Mouse (Mus musculus): Measurements from ENCODE around the gene Ldb2. TPM values are rescaled to one million over a fixed set of nuclear protein-coding genes. Genes with fewer than 3 reads are reported as not detected.

The Ldb2 gene
- polyA plus RNA-seq, 2 experiments: 59.5 to 64.4 TPM

DNA sequence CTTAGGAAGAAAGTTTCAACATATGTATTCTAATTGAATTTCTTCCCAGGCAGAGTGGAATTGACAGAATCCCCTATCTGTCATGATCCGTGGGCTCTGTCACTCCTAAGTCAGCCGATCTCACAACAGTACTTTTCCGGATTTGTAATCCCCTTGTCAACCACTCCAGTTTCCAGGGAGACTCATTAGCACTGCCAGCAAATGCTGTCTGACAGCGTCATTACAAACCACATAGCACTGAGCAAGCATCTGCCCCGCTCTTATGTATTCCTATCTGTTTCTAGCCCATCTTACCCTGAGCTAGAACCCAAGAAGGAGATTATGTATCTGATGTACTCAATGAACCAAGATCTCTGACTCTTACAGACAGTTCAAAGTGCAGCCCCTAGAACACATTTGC, 105.8 kb downstream of the Ldb2 start:
- DNase-seq (ENCODE audit: low spot score): no peak
- no peak for ATAC-seq (ENCODE audit: low FRiP score, low read depth)
- H3K9me3 ChIP-seq (ENCODE audit: control insufficient read depth, low read length): no peaks in the 10 kb centered on the region
- no peak overlapping the region for H3K9ac ChIP-seq (ENCODE audit: low read depth, low read length, severe bottlenecking)
- no peaks in the 10 kb centered on the region for H3K36me3 ChIP-seq (ENCODE audit: control insufficient read depth, insufficient read depth, low read length)
- H3K4me3 ChIP-seq (replicated peaks; ENCODE audit: low read length): no peak overlapping the region
- H3K4me2 ChIP-seq (replicated peaks; ENCODE audit: low read depth, low read length, severe bottlenecking): no peak overlapping the region
- TF ChIP-seq POLR2A (IDR thresholded peaks at IDR 0.05; ENCODE audit: borderline replicate concordance, extremely low read depth, insufficient read depth, insufficient read length): no peak
- no peak overlapping the region for H3K27ac ChIP-seq (replicated peaks; ENCODE audit: low read depth, low read length)
- 71% methylated on average over 5 of the region's 5 CpGs for WGBS
- H3K27me3 ChIP-seq (ENCODE audit: control insufficient read depth, insufficient read depth, low read length): no peaks in the 10 kb centered on the region
- peaks cover 2% of the 10 kb centered on the region; the same call in 1 of the 2 replicates for H3K4me1 ChIP-seq (ENCODE audit: control insufficient read depth, insufficient read depth, low read length)

DNA sequence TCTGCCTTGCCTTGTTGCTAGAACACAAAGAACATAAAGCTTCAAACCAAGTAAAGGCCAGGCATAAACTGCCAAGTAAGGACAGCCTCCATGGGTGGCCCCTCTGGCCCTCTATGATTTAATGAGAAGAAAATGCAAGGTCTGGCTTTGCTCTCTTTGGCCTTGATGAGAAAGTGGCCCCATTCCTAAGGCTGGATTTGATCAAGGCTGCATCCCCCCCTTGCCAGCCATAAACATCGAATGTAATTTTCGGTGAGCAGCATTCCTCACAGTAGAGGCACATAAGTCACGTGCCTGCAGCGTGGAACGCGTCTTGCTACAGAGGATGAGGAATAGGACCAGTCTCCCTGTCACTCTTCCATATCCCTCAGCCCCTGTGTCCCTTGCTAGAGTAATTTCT, 113.1 kb downstream of the Ldb2 start:
- H3K27ac ChIP-seq (replicated peaks; ENCODE audit: low read depth, low read length): no peak overlapping the region

DNA sequence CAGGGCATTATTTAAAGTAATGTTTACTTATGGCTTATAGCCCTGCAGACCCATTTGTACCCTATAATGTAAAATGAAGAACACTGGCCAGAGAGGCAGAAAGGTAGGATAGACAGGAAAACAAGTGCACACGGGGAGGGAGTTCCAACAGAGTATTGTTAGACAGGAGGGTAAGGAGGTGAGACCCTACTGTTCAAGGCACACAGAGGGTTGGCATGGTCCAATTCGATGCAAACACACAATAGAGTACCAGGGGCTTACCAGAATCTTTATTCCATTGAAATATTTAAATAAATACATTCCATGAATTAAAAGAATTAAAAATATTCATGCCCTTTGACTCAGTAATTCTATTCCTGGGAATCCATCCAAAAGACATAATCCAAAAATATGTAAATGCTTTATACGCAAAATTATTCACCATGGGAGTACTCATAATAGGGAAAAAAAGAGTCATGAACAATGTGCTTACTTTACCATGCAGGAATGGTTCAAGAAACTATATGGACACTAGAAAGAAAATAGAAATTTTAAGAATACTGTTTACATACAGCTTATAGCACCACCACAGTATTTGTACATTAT, 118.3 kb downstream of the Ldb2 start:
- H3K9ac ChIP-seq (ENCODE audit: low read depth, low read length, severe bottlenecking): no peak overlapping the region
- no peak overlapping the region for H3K4me3 ChIP-seq (replicated peaks; ENCODE audit: low read length)
- no peak overlapping the region for H3K27ac ChIP-seq (replicated peaks; ENCODE audit: low read depth, low read length)
- no peaks in the 10 kb centered on the region for H3K9me3 ChIP-seq (ENCODE audit: control insufficient read depth, low read length)
- peaks cover 1% of the 10 kb centered on the region; the same call in 1 of the 2 replicates for H3K4me1 ChIP-seq (ENCODE audit: control insufficient read depth, insufficient read depth, low read length)
- WGBS: 76% methylated on average over 3 of the region's 3 CpGs
- no peak for TF ChIP-seq POLR2A (IDR thresholded peaks at IDR 0.05; ENCODE audit: borderline replicate concordance, extremely low read depth, insufficient read depth, insufficient read length)
- H3K4me2 ChIP-seq (replicated peaks; ENCODE audit: low read depth, low read length, severe bottlenecking): no peak overlapping the region
- ATAC-seq (ENCODE audit: low FRiP score, low read depth) (no peak), DNase-seq (ENCODE audit: low spot score) (peak; percentile 21)
- H3K27me3 ChIP-seq (ENCODE audit: control insufficient read depth, insufficient read depth, low read length): no peaks in the 10 kb centered on the region
- H3K36me3 ChIP-seq (ENCODE audit: control insufficient read depth, insufficient read depth, low read length): no peaks in the 10 kb centered on the region

More for the DNA sequence above, 113.1 kb downstream of the Ldb2 start:
- Histone ChIP-seq H3K4me3 (replicated peaks; ENCODE audit: low read length) (no peak overlapping the region), H3K9ac (ENCODE audit: low read depth, low read length, severe bottlenecking) (no peak overlapping the region), H3K36me3 (ENCODE audit: control insufficient read depth, insufficient read depth, low read length) (no peaks in the 10 kb centered on the region), H3K9me3 (ENCODE audit: control insufficient read depth, low read length) (no peaks in the 10 kb centered on the region), H3K4me2 (replicated peaks; ENCODE audit: low read depth, low read length, severe bottlenecking) (no peak overlapping the region), H3K4me1 (ENCODE audit: control insufficient read depth, insufficient read depth, low read length) (no peaks in the 10 kb centered on the region; the same call in 1 of the 2 replicates), H3K27me3 (ENCODE audit: control insufficient read depth, insufficient read depth, low read length) (no peaks in the 10 kb centered on the region)
- ATAC-seq (ENCODE audit: low FRiP score, low read depth): peak; percentile 70
- 16% methylated on average over 6 of the region's 6 CpGs for WGBS
- TF ChIP-seq POLR2A (IDR thresholded peaks at IDR 0.05; ENCODE audit: borderline replicate concordance, extremely low read depth, insufficient read depth, insufficient read length): no peak
- peak; percentile 55 for DNase-seq (ENCODE audit: low spot score)

DNA sequence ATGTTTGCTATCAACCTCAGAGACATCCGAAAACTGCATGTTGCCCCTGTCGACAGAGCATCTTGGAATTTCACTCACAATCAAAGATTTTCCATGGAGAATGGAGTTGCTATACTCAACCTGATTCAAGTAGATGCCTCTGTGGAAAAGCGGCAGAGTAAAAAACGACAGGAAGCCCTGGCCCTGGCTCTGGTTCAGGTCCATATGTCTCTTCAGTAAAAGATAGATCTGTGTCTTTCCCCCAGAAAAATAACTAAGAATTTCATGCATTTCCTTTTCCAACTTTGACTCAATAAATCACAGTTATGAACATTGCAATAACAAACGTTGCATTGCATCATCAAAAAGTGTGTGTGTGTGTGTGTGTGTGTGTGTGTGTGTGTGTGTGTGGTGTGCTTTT, 121.7 kb downstream of the Ldb2 start:
- Histone ChIP-seq H3K4me1 (ENCODE audit: control insufficient read depth, insufficient read depth, low read length) (0 out of 2 replicates have a peak, but pooled peaks cover 2% of the 10 kb centered on the region), H3K4me3 (replicated peaks; ENCODE audit: low read length) (no peak overlapping the region), H3K4me2 (replicated peaks; ENCODE audit: low read depth, low read length, severe bottlenecking) (no peak overlapping the region), H3K27me3 (ENCODE audit: control insufficient read depth, insufficient read depth, low read length) (no peaks in the 10 kb centered on the region), H3K9ac (ENCODE audit: low read depth, low read length, severe bottlenecking) (no peak overlapping the region), H3K36me3 (ENCODE audit: control insufficient read depth, insufficient read depth, low read length) (no peaks in the 10 kb centered on the region), H3K27ac (replicated peaks; ENCODE audit: low read depth, low read length) (no peak overlapping the region), H3K9me3 (ENCODE audit: control insufficient read depth, low read length) (no peaks in the 10 kb centered on the region)
- WGBS: 80% methylated on average over 5 of the region's 5 CpGs
- ATAC-seq (ENCODE audit: low FRiP score, low read depth): no peak
- TF ChIP-seq POLR2A (IDR thresholded peaks at IDR 0.05; ENCODE audit: borderline replicate concordance, extremely low read depth, insufficient read depth, insufficient read length): no peak
- DNase-seq (ENCODE audit: low spot score): no peak

DNA sequence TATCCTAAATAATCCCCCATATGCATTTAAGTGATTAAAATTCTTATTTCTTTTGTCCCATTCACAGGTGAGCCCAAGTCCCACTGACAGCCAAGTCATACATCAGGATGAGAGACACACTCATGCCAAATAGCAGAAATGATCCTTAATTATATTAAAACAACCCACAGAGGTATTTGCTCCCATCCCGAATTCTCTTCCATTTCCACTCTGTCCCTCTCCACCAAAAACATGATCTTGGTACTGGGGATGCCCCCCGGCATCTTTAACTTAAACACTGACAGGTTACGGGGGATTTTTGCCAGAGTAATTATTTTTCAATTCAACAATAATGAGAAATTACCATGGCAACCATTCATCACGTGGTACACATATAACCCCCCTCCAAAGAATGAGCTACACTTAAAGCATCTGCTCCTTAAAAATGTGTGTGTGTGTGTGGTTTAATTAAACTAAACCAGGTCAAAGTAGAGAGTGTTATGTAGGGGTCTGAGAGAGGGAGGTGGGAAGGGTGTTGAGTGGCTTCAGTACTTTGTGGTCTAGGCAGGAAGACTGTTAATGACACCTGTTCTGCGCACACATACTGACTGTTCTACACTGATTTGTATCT, 123.2 kb downstream of the Ldb2 start:
- H3K9ac ChIP-seq (ENCODE audit: low read depth, low read length, severe bottlenecking): no peak overlapping the region
- H3K27ac ChIP-seq (replicated peaks; ENCODE audit: low read depth, low read length): no peak overlapping the region
- no peaks in the 10 kb centered on the region for H3K9me3 ChIP-seq (ENCODE audit: control insufficient read depth, low read length)
- no peak for TF ChIP-seq POLR2A (IDR thresholded peaks at IDR 0.05; ENCODE audit: borderline replicate concordance, extremely low read depth, insufficient read depth, insufficient read length)
- DNase-seq (ENCODE audit: low spot score) (no peak), ATAC-seq (ENCODE audit: low FRiP score, low read depth) (no peak)
- H3K4me1 ChIP-seq (ENCODE audit: control insufficient read depth, insufficient read depth, low read length): 0 out of 2 replicates have a peak, but pooled peaks cover 2% of the 10 kb centered on the region
- no peaks in the 10 kb centered on the region for H3K36me3 ChIP-seq (ENCODE audit: control insufficient read depth, insufficient read depth, low read length)
- no peaks in the 10 kb centered on the region for H3K27me3 ChIP-seq (ENCODE audit: control insufficient read depth, insufficient read depth, low read length)
- WGBS: 62% methylated on average over 5 of the region's 5 CpGs
- H3K4me2 ChIP-seq (replicated peaks; ENCODE audit: low read depth, low read length, severe bottlenecking): no peak overlapping the region
- no peak overlapping the region for H3K4me3 ChIP-seq (replicated peaks; ENCODE audit: low read length)

All from limb, embryonic 14.5 days (tissue).